Mouse (Mus musculus): ENCODE measurements at regions not wholly inside any gene's neighbourhood (a gene's known extent, or its start where the extent isn't known, plus 50 kb on each side); places are given as distances from the start of the nearest gene placed in this dataset.

GRCm38 (mm10) chr9:8273253-8273652 lies 139.2 kb upstream of the Cep126 start:
- DNase-seq (ENCODE audit: low read depth, low spot score): no peak

GRCm38 (mm10) chr9:8249542-8249941 lies 115.4 kb upstream of the Cep126 start:
- DNase-seq (ENCODE audit: low read depth, low spot score): no peak

GRCm38 (mm10) chr9:8228078-8228477 lies 94.0 kb upstream of the Cep126 start:
- no peak for DNase-seq (ENCODE audit: low read depth, low spot score)

GRCm38 (mm10) chr9:8226415-8226814 lies 92.3 kb upstream of the Cep126 start:
- DNase-seq (ENCODE audit: low read depth, low spot score): peak; percentile 40

GRCm38 (mm10) chr9:8208855-8209254 lies 74.8 kb upstream of the Cep126 start:
- peak; percentile 8 for DNase-seq (ENCODE audit: low read depth, low spot score)

- no peak for DNase-seq (ENCODE audit: low read depth, low spot score)
Observed at GRCm38 (mm10) chr9:8185433-8185832, 51.3 kb upstream of the Cep126 start.

All from forelimb bud, embryonic 11.5 days (tissue).